In the genomic region with DNA sequence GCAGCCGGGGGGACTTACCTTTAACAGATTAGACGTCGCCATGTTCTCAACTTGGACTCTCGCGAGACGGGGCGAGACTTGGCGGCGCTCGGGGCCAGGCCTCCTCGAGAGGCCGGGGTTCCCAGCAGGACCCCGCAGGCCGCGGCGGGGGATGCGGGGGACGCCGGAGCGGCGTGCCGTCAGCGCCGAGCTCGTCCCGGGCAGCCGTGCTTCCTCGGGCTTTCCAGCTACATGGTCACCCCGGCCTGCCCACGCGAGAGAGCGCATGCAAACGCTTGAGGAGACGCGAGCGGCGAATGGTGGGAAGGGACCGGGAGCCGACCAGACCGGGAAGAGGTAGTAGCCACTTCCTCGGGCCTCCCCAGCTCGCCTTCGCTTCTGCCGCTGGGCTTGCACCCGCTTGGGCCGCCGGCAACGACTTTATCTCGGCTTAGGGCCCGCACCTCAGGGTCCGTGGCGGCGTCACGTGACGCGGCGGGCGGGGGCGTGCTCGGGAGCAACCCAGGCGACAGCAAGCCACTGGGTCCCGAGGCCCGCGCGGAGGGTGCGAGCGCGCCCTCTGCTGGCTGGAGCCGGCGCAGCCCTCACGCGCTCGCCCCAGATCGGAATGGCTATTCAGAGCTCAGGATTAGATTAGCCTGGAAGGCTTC, we compare ENCODE assay signal across 1 mouse cellular context.
TF ChIP-seq lines count a peak whose summit lies in the region.

No protein-coding gene starts in this region.

TF ChIP-seq in myocyte, 11 proteins besides CTCF, POLR2A, EP300 and RAD21 (continued from another document):
- TF ChIP-seq TCF3 (IDR thresholded peaks at IDR 0.05; ENCODE audit: insufficient read length, low read depth) (no peak), REST (IDR thresholded peaks at IDR 0.05; ENCODE audit: insufficient read depth, insufficient read length) (no peak), MYOD1 (IDR thresholded peaks at IDR 0.05; ENCODE audit: control insufficient read depth in 1 of 3, insufficient read length in 2 of 3, low read depth in 2 of 3) (peak in 1 of 3 experiments; percentile 31), CEBPB (IDR thresholded peaks at IDR 0.05; ENCODE audit: insufficient read depth, poor library complexity, severe bottlenecking) (no peak), MYOG (IDR thresholded peaks at IDR 0.05; ENCODE audit: control insufficient read depth in 1 of 3, insufficient read depth in 1 of 3, insufficient read length in 2 of 3, low read depth in 2 of 3) (peak in 1 of 3 experiments; percentile 47), SRF (IDR thresholded peaks at IDR 0.05; ENCODE audit: control insufficient read depth, insufficient read length, low read depth) (no peak), TCF12 (IDR thresholded peaks at IDR 0.05; ENCODE audit: insufficient read depth, poor library complexity, severe bottlenecking) (no peak)
